1 mouse cellular context compared by ENCODE assay signal in the genomic region with DNA sequence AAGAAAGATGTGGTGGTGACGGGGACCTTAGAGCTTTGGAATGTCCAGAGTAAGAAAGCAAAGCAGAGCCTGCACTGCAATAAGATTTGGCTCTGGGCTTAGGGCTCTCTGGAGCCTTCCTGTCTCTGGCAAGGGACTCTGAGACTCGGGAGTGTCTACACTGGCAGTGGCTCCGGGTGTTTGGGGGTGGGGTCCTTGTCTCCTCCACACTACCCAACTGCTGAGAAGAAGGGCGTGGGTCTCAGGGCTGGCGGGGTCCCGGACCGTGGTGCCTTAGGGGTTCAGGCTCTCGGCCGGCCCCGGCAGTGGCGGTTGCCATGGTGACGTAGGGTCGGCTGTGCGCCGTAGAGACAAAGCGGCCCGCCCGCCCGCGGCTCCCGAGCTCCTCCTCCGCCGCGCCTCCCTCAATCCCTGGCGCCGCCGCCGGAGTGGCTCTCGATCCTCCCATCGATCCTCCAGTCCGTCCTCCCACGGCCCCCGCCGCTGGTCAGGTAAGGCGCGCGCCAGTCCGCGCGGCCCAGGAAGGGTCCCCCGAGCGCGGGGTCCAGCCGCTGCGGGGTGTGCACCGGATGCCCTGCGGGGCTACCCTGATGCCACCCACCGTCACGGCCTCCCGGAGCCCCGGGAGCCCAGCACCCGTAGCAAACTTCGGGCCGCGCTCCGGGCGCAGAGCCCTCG.
TF ChIP-seq lines count a peak whose summit lies in the region.

A gene (plus strand): TSS at position 134 of the 678 bp plus-strand sequence.

TF ChIP-seq in C2C12, 6 proteins besides CTCF, POLR2A, EP300 and RAD21:
- no peak for TF ChIP-seq MYOG (IDR thresholded peaks at IDR 0.05; ENCODE audit: control insufficient read depth, extremely low read depth, insufficient read length)
- TF ChIP-seq USF1 (IDR thresholded peaks at IDR 0.05; ENCODE audit: low read depth): no peak
- no peak for TF ChIP-seq CEBPB (IDR thresholded peaks at IDR 0.05; ENCODE audit: low read depth)
- TF ChIP-seq MAX (IDR thresholded peaks at IDR 0.05): no peak
- no peak for TF ChIP-seq FOSL1 (IDR thresholded peaks at IDR 0.05; ENCODE audit: insufficient read depth, low read length, poor library complexity, severe bottlenecking)
- no peak for TF ChIP-seq MYOD1 (IDR thresholded peaks at IDR 0.05; ENCODE audit: control insufficient read depth, insufficient read length, low read depth)
